Mouse (Mus musculus) liver, embryonic 11.5 days (tissue): ENCODE data around the gene Bex6. TPM values are rescaled to one million over a fixed set of nuclear protein-coding genes. Genes with fewer than 3 reads are reported as not detected.
A peak's percentile ranks its signal among the peaks of the same experiment; 100 is the strongest.

Experiments
- ATAC-seq: fragments of 200-750 bp; cut with Nextera tagmentation; replicated peaks from 2 replicates; pipeline ENCODE4 v1.8.0; 2017; ENCODE audit warnings: moderate number of reproducible peaks, mild to moderate bottlenecking, moderate TSS enrichment, moderate library complexity; ENCODE audit not compliant: low FRiP score
- DNase-seq: peaks from one replicate; pipeline ENCODE4 v3.0.0-alpha.2; 2017; ENCODE audit warnings: low spot score
- H3K27ac ChIP-seq: fragments of 300-500 bp; sonication (generic); 2 replicates; pipeline ENCODE4 v1.5.1; 2014; ENCODE audit warnings: mild to moderate bottlenecking, low read depth, low read length, control low read depth
- H3K27me3 ChIP-seq: fragments of 300-500 bp; sonication (generic); replicated peaks from 2 replicates; pipeline ENCODE4 v1.6.1; 2014; ENCODE audit warnings: low read length, mixed read lengths; ENCODE audit not compliant: control insufficient read depth, insufficient read depth
- H3K36me3 ChIP-seq: fragments of 300-500 bp; sonication (generic); 2 replicates; pipeline ENCODE4 v1.6.1; 2014; ENCODE audit warnings: mild to moderate bottlenecking, low read length, moderate library complexity, mixed read lengths; ENCODE audit not compliant: control insufficient read depth, insufficient read depth
- H3K4me1 ChIP-seq: fragments of 300-500 bp; sonication (generic); replicated peaks from 2 replicates; pipeline ENCODE4 v1.6.1; 2014; ENCODE audit warnings: low read length, mixed read lengths; ENCODE audit not compliant: control insufficient read depth, insufficient read depth
- H3K4me2 ChIP-seq: fragments of 300-500 bp; sonication (generic); 2 replicates; pipeline ENCODE4 v1.6.1; 2014; ENCODE audit warnings: mild to moderate bottlenecking, control low read depth, moderate library complexity
- H3K4me3 ChIP-seq: fragments of 300-500 bp; sonication (generic); 2 replicates; pipeline ENCODE4 v1.5.1; 2014; ENCODE audit warnings: low read depth, low read length, control low read depth
- H3K9ac ChIP-seq: fragments of 300-500 bp; sonication (generic); 2 replicates; pipeline ENCODE4 v1.6.1; 2014; ENCODE audit warnings: low read depth, low read length, control low read depth
- H3K9me3 ChIP-seq: fragments of 300-500 bp; sonication (generic); 2 replicates; pipeline ENCODE4 v1.6.1; 2016; ENCODE audit warnings: low read length, inconsistent platforms, mixed read lengths; ENCODE audit not compliant: control insufficient read depth
- WGBS: fragments of 180-500 bp; shearing (Covaris S2); extraction: QIAGEN DNeasy Blood & Tissue Kit; methylation state at CpG from one replicate; pipeline ENCODE4 v1.1.7; 2014; 5-methylcytosine and 5-hydroxymethylcytosine counted together
- polyA plus RNA-seq: library from polyadenylated mRNA; unstranded; fragments of >200 nt; fragmentation: Nextera tagmentation; extraction: Ambion mirVana; gene quantifications from 2 replicates; pipeline ENCODE4 v1.2.1, GENCODE M21; 2014

The Bex6 gene
- polyA plus RNA-seq, 1 experiment from 2014 or later = 1.2 TPM

- Histone ChIP-seq H3K27ac (peak within 1 kb of the TSS; percentile 74; the same call in 1 of the 2 replicates), H3K9me3 (no peaks in the 10 kb centered on the region), H3K27me3 (no peaks in the 10 kb centered on the region), H3K36me3 (no peaks in the 10 kb centered on the region), H3K4me1 (peaks cover 12% of the 10 kb centered on the region), H3K4me3 (peak within 1 kb of the TSS; percentile 67), H3K9ac (peak within 1 kb of the TSS; percentile 87), H3K4me2 (peak within 1 kb of the TSS; percentile 87)
- ATAC-seq (peak; percentile 83), DNase-seq (peak; percentile 69)
- WGBS = 3% methylated on average over 25 of the region's 25 CpGs
Observed at GRCm38 (mm10) chr16:32165281-32165821, 14.3 kb upstream of the Bex6 start, which contains the start of gene Nrros. Gene Nrros, minus strand, starts transcription at chr16:32165594.

GRCm38 (mm10) chr16:32167819-32168545, 11.6 kb upstream of the Bex6 start:
- 90% methylated on average over 4 of the region's 4 CpGs for WGBS
- H3K27ac ChIP-seq = no peak overlapping the region
- H3K4me2 ChIP-seq = no peak overlapping the region
- H3K36me3 ChIP-seq = no peaks in the 10 kb centered on the region
- no peaks in the 10 kb centered on the region for H3K9me3 ChIP-seq
- no peaks in the 10 kb centered on the region for H3K27me3 ChIP-seq
- ATAC-seq (no peak), DNase-seq (no peak)
- no peak overlapping the region for H3K9ac ChIP-seq
- no peak overlapping the region for H3K4me3 ChIP-seq
- H3K4me1 ChIP-seq = peaks cover 12% of the 10 kb centered on the region

GRCm38 (mm10) chr16:32171031-32171731, 8.4 kb upstream of the Bex6 start:
- no peaks in the 10 kb centered on the region for H3K27me3 ChIP-seq
- DNase-seq (no peak), ATAC-seq (no peak)
- H3K4me2 ChIP-seq = no peak overlapping the region
- no peak overlapping the region for H3K4me3 ChIP-seq
- no peaks in the 10 kb centered on the region for H3K9me3 ChIP-seq
- H3K9ac ChIP-seq = no peak overlapping the region
- H3K27ac ChIP-seq = no peak overlapping the region
- WGBS = 71% methylated on average over 5 of the region's 5 CpGs
- H3K36me3 ChIP-seq = no peaks in the 10 kb centered on the region
- peaks cover under 1% of the 10 kb centered on the region; the same call in 1 of the 2 replicates for H3K4me1 ChIP-seq

GRCm38 (mm10) chr16:32173401-32173800, 6.2 kb upstream of the Bex6 start:
- H3K4me2 ChIP-seq = no peak overlapping the region
- no peaks in the 10 kb centered on the region for H3K27me3 ChIP-seq
- ATAC-seq (no peak), DNase-seq (no peak)
- no peaks in the 10 kb centered on the region for H3K36me3 ChIP-seq
- no peak overlapping the region for H3K4me3 ChIP-seq
- 67% methylated on average over 10 of the region's 11 CpGs for WGBS
- 0 out of 2 replicates have a peak, but pooled peaks cover 4% of the 10 kb centered on the region for H3K4me1 ChIP-seq
- H3K27ac ChIP-seq = no peak overlapping the region
- H3K9ac ChIP-seq = no peak overlapping the region
- no peaks in the 10 kb centered on the region for H3K9me3 ChIP-seq

GRCm38 (mm10) chr16:32174340-32175005, 5.2 kb upstream of the Bex6 start:
- no peak overlapping the region for H3K4me2 ChIP-seq
- no peak overlapping the region for H3K9ac ChIP-seq
- whole genome bisulfite sequencing = 83% methylated on average over 8 of the region's 8 CpGs
- H3K4me3 ChIP-seq = no peak overlapping the region
- 0 out of 2 replicates have a peak, but pooled peaks cover 4% of the 10 kb centered on the region for H3K4me1 ChIP-seq
- H3K36me3 ChIP-seq = no peaks in the 10 kb centered on the region
- no peak for ATAC-seq
- H3K27ac ChIP-seq = no peak overlapping the region
- H3K27me3 ChIP-seq = no peaks in the 10 kb centered on the region
- no peak for DNase-seq
- H3K9me3 ChIP-seq = no peaks in the 10 kb centered on the region

GRCm38 (mm10) chr16:32175029-32175428, 4.6 kb upstream of the Bex6 start:
- 94% methylated on average over 4 of the region's 4 CpGs for WGBS

GRCm38 (mm10) chr16:32176896-32177686, 2.5 kb upstream of the Bex6 start:
- H3K9ac ChIP-seq = peak overlapping the region; percentile 58
- H3K4me3 ChIP-seq = peak overlapping the region; percentile 27
- 30% methylated on average over 18 of the region's 18 CpGs for WGBS
- H3K4me1 ChIP-seq = 0 out of 2 replicates have a peak, but pooled peaks cover 4% of the 10 kb centered on the region
- no peaks in the 10 kb centered on the region for H3K9me3 ChIP-seq
- H3K27me3 ChIP-seq = no peaks in the 10 kb centered on the region
- peak overlapping the region; percentile 57 for H3K4me2 ChIP-seq
- peak; percentile 76 for ATAC-seq
- DNase-seq = peak; percentile 61
- H3K27ac ChIP-seq = peak overlapping the region; percentile 76
- H3K36me3 ChIP-seq = no peaks in the 10 kb centered on the region

More at GRCm38 (mm10) chr16:32175029-32175428, 4.6 kb upstream of the Bex6 start:
- Histone ChIP-seq H3K4me1 (0 out of 2 replicates have a peak, but pooled peaks cover 4% of the 10 kb centered on the region), H3K9ac (no peak overlapping the region), H3K4me2 (no peak overlapping the region), H3K27ac (no peak overlapping the region), H3K4me3 (no peak overlapping the region), H3K9me3 (no peaks in the 10 kb centered on the region), H3K36me3 (no peaks in the 10 kb centered on the region), H3K27me3 (no peaks in the 10 kb centered on the region)
- DNase-seq (no peak), ATAC-seq (no peak)

GRCm38 (mm10) chr16:32186056-32186455, 6.4 kb downstream of the Bex6 start:
- no peak overlapping the region for H3K4me2 ChIP-seq
- H3K4me1 ChIP-seq = 0 out of 2 replicates have a peak, but pooled peaks cover 2% of the 10 kb centered on the region
- H3K27me3 ChIP-seq = no peaks in the 10 kb centered on the region
- no peak overlapping the region for H3K4me3 ChIP-seq
- no peak overlapping the region for H3K27ac ChIP-seq
- no peak overlapping the region for H3K9ac ChIP-seq
- no peak for DNase-seq
- WGBS = 85% methylated on average over 5 of the region's 5 CpGs
- no peak for ATAC-seq
- H3K36me3 ChIP-seq = no peaks in the 10 kb centered on the region
- H3K9me3 ChIP-seq = no peaks in the 10 kb centered on the region
